In the genomic region with DNA sequence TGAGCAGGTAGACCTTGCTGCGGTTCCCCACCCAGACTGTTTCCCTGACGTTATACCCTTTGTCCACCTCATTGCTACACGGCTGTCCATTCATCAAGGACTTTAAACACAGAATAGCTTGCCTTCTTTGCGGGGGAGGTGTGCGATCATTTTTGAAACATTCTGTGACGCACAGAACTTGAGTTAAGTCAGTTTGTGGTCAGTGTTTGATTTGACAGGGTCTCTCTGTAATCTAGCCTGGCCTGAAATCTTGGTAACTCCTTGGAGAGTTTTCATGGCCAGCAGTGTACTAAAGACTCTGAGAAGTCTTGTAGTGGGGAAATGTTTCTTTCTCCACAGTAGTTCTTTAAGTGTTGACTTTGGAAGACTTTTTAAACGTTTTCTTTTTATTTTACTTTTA, we compare ENCODE assay signal across 10 mouse cellular contexts. TPM values are rescaled to one million over a fixed set of nuclear protein-coding genes. Genes with fewer than 3 reads are reported as not detected.
DNase-seq lines count a peak whose midpoint lies in the region; ATAC-seq and TF ChIP-seq lines count a peak whose summit lies in the region.
"Had no signal": no experiment of that assay in that cellular context is flagged by ENCODE, and none has a peak within 500 bp of the region (broad histone marks: within the 10 kb centered on the region; RNA-seq: fewer than 3 reads in every experiment).

No protein-coding gene starts in this region.

- WGBS in embryonic facial prominence, embryonic 12.5 days: 69% methylated on average over 7 of the region's 7 CpGs
- 81% methylated on average over 7 of the region's 7 CpGs for WGBS in embryonic facial prominence, embryonic 10.5 days
- WGBS in lung, embryonic 16.5 days: 52% methylated on average over 7 of the region's 7 CpGs
- WGBS in heart, postnatal 0 days: 59% methylated on average over 7 of the region's 7 CpGs
- WGBS in macrophage (ENCODE audit: missing documents): 36% methylated on average over 7 of the region's 7 CpGs

- H3K27me3 ChIP-seq in embryonic facial prominence, embryonic 12.5 days: no peaks in the 10 kb centered on the region
- no peaks in the 10 kb centered on the region for H3K27me3 ChIP-seq in embryonic facial prominence, embryonic 10.5 days (replicated peaks; ENCODE audit: low read depth, poor library complexity, severe bottlenecking)
- H3K27me3 ChIP-seq in lung, embryonic 16.5 days (ENCODE audit: control insufficient read depth, insufficient read depth, low read depth, low read length): no peaks in the 10 kb centered on the region
- no peaks in the 10 kb centered on the region for H3K27me3 ChIP-seq in heart, postnatal 0 days (ENCODE audit: control insufficient read depth, insufficient read depth, low read length)

- no peak overlapping the region for H3K4me3 ChIP-seq in embryonic facial prominence, embryonic 12.5 days
- no peak overlapping the region for H3K4me3 ChIP-seq in embryonic facial prominence, embryonic 10.5 days
- H3K4me3 ChIP-seq in lung, embryonic 16.5 days (ENCODE audit: low read length): no peak overlapping the region; the same call in 1 of the 2 replicates
- no peak overlapping the region for H3K4me3 ChIP-seq in heart, postnatal 0 days (ENCODE audit: low read depth, low read length)
- H3K4me3 ChIP-seq in macrophage (ENCODE audit: inconsistent target): peak overlapping the region; percentile 20; the same call in 1 of the 2 replicates

- DNase-seq in embryonic facial prominence, embryonic 10.5 days (ENCODE audit: low spot score): no peak
- no peak for DNase-seq in lung, postnatal 14 days
- DNase-seq in heart, postnatal 0 days (ENCODE audit: low spot score): no peak
- no peak for DNase-seq in ovary, postnatal 10 days (ENCODE audit: low spot score)
- DNase-seq: cerebellum, adult 11 months; forebrain, postnatal 0 days had no signal

- H3K4me1 ChIP-seq in embryonic facial prominence, embryonic 12.5 days: peaks cover 11% of the 10 kb centered on the region
- peaks cover 29% of the 10 kb centered on the region for H3K4me1 ChIP-seq in embryonic facial prominence, embryonic 10.5 days
- peaks cover 10% of the 10 kb centered on the region for H3K4me1 ChIP-seq in lung, embryonic 16.5 days (replicated peaks; ENCODE audit: control insufficient read depth, insufficient read depth, low read length)
- peaks cover 12% of the 10 kb centered on the region; the same call in 1 of the 2 replicates for H3K4me1 ChIP-seq in heart, postnatal 0 days (ENCODE audit: control insufficient read depth, insufficient read depth)

- H3K27ac ChIP-seq in embryonic facial prominence, embryonic 12.5 days: 0 out of 2 replicates have a peak overlapping the region, but pooled peaks have one; percentile 11
- no peak overlapping the region for H3K27ac ChIP-seq in embryonic facial prominence, embryonic 10.5 days (replicated peaks)
- H3K27ac ChIP-seq in lung, embryonic 16.5 days (ENCODE audit: low read length): 0 out of 2 replicates have a peak overlapping the region, but pooled peaks have one; percentile 20
- H3K27ac ChIP-seq in heart, postnatal 0 days (ENCODE audit: low read depth): peak overlapping the region; percentile 66
- peak overlapping the region; percentile 83 for H3K27ac ChIP-seq in macrophage

- ATAC-seq in embryonic facial prominence, embryonic 12.5 days (ENCODE audit: insufficient number of reproducible peaks, insufficient read depth, low FRiP score, low TSS enrichment): no peak
- ATAC-seq in lung, embryonic 16.5 days (ENCODE audit: low read depth): no peak
- no peak for ATAC-seq in heart, postnatal 0 days (ENCODE audit: insufficient read depth, low read depth)
- ATAC-seq in erythroid progenitor cell, adult 5-6 weeks (replicated peaks; ENCODE audit: low FRiP score, poor library complexity, severe bottlenecking): no peak
- ATAC-seq: forebrain, postnatal 0 days had no signal

- H3K9me3 ChIP-seq in embryonic facial prominence, embryonic 12.5 days: no peaks in the 10 kb centered on the region
- H3K9me3 ChIP-seq in embryonic facial prominence, embryonic 10.5 days: no peaks in the 10 kb centered on the region
- H3K9me3 ChIP-seq in lung, embryonic 16.5 days (ENCODE audit: control insufficient read depth, low read length): no peaks in the 10 kb centered on the region
- no peaks in the 10 kb centered on the region; the same call in 1 of the 2 replicates for H3K9me3 ChIP-seq in heart, postnatal 0 days (replicated peaks; ENCODE audit: control insufficient read depth, low read length)

- H3K4me2 ChIP-seq in embryonic facial prominence, embryonic 12.5 days (replicated peaks): peak overlapping the region; percentile 23; the same call in 1 of the 2 replicates
- H3K4me2 ChIP-seq in lung, embryonic 16.5 days (ENCODE audit: low read depth, low read length): peak overlapping the region; percentile 56
- peak overlapping the region; percentile 51 for H3K4me2 ChIP-seq in heart, postnatal 0 days (ENCODE audit: low read depth, low read length)

- H3K79me2 ChIP-seq in macrophage (ENCODE audit: inconsistent target): no peaks in the 10 kb centered on the region

- no peak for TF ChIP-seq CTCF in heart, postnatal 0 days (IDR thresholded peaks at IDR 0.05; ENCODE audit: low read depth)

- no peak for TF ChIP-seq EP300 in heart, postnatal 0 days (IDR thresholded peaks at IDR 0.05; ENCODE audit: low read depth)

- H3K9ac ChIP-seq in embryonic facial prominence, embryonic 12.5 days: no peak overlapping the region
- no peak overlapping the region for H3K9ac ChIP-seq in lung, embryonic 16.5 days (ENCODE audit: low read length)
- no peak overlapping the region for H3K9ac ChIP-seq in heart, postnatal 0 days (replicated peaks; ENCODE audit: low read depth, low read length)
- H3K9ac ChIP-seq: forebrain, postnatal 0 days had no signal

- no peaks in the 10 kb centered on the region for H3K36me3 ChIP-seq in embryonic facial prominence, embryonic 12.5 days
- H3K36me3 ChIP-seq in embryonic facial prominence, embryonic 10.5 days (replicated peaks): no peaks in the 10 kb centered on the region
- no peaks in the 10 kb centered on the region for H3K36me3 ChIP-seq in lung, embryonic 16.5 days (ENCODE audit: control insufficient read depth, insufficient read depth, low read length)
- H3K36me3 ChIP-seq in heart, postnatal 0 days (replicated peaks; ENCODE audit: control insufficient read depth, insufficient read depth, low read length): no peaks in the 10 kb centered on the region
- H3K36me3 ChIP-seq in macrophage (ENCODE audit: inconsistent target): no peaks in the 10 kb centered on the region

RNA-seq across cellular contexts. Expression of a gene that starts 5.0 kb away (rescaled TPM):
- polyA plus RNA-seq in embryonic facial prominence, embryonic 12.5 days (2016; fragmentation: Nextera tagmentation; extraction: Ambion mirVana): not detected in 2 replicates
- polyA plus RNA-seq in embryonic facial prominence, embryonic 10.5 days (2016; fragmentation: Nextera tagmentation; extraction: Ambion mirVana): not detected in 2 replicates
- 0.64 TPM in 1 of 2 replicates, not detected in the other for polyA plus RNA-seq in lung, embryonic 16.5 days (2015; fragmentation: Nextera tagmentation; extraction: Ambion mirVana)
- total RNA-seq in heart, postnatal 0 days (2014; rRNA removed; ENCODE audit: low replicate concordance): not detected in 2 replicates
- not detected in 2 replicates for polyA plus RNA-seq in heart, postnatal 0 days (2015; fragmentation: Nextera tagmentation; extraction: Ambion mirVana)
- 1 to 10 TPM in 8 of 26 experiments, not detected in 18; 3.1 to 7.0 (median 5.2) TPM for total RNA-seq in macrophage (2018; cell fraction: chromatin; rRNA removed)
- total RNA-seq in macrophage (2018; cell fraction: cytosol; rRNA removed): under 1 TPM in 1 of 26 experiments, not detected in 25; 0.53 TPM
- 1 to 10 TPM in 3 of 26 experiments, not detected in 23; 2.5 to 3.1 (median 2.9) TPM for total RNA-seq in macrophage (2018; cell fraction: nucleus; rRNA removed)
- 0.98 TPM in 1 of 3 replicates, not detected in the others for polyA plus RNA-seq in macrophage (2018)
- total RNA-seq in erythroid progenitor cell, adult 5-6 weeks (2015; ENCODE audit: low replicate concordance): not detected in 2 replicates
- total RNA-seq in erythroid progenitor cell, adult 5-6 weeks (2017; ENCODE audit: low replicate concordance): not detected in 2 replicates
- total RNA-seq: forebrain, postnatal 0 days had no signal
- polyA plus RNA-seq: forebrain, postnatal 0 days had no signal
